Mouse (Mus musculus) midbrain, embryonic 15.5 days (tissue): ENCODE data around the gene Xirp1. TPM values are rescaled to one million over a fixed set of nuclear protein-coding genes. Genes with fewer than 3 reads are reported as not detected.

ENCODE experiments used
- ATAC-seq: fragments of 200-750 bp; cut with Nextera tagmentation; replicated peaks from 2 replicates; pipeline ENCODE4 v1.8.0; 2017; ENCODE audit warnings: moderate TSS enrichment
- H3K27ac ChIP-seq: fragments of 300-500 bp; sonication (generic); 2 replicates; pipeline ENCODE4 v1.5.1; 2015; ENCODE audit warnings: mild to moderate bottlenecking, inconsistent platforms
- H3K27me3 ChIP-seq: fragments of 300-500 bp; sonication (generic); replicated peaks from 2 replicates; pipeline ENCODE4 v1.6.1; 2015; ENCODE audit warnings: inconsistent platforms
- H3K36me3 ChIP-seq: fragments of 300-500 bp; sonication (generic); replicated peaks from 2 replicates; pipeline ENCODE4 v1.6.1; 2015; ENCODE audit warnings: inconsistent platforms
- H3K4me1 ChIP-seq: fragments of 300-500 bp; sonication (generic); 2 replicates; pipeline ENCODE4 v1.6.1; 2015; ENCODE audit warnings: inconsistent platforms
- H3K4me2 ChIP-seq: fragments of 300-500 bp; sonication (generic); 2 replicates; pipeline ENCODE4 v1.6.1; 2015; ENCODE audit warnings: inconsistent platforms, mild to moderate bottlenecking, moderate library complexity
- H3K4me3 ChIP-seq: fragments of 300-500 bp; sonication (generic); 2 replicates; pipeline ENCODE4 v1.5.1; 2015; ENCODE audit warnings: mild to moderate bottlenecking, inconsistent platforms
- H3K9ac ChIP-seq: fragments of 300-500 bp; sonication (generic); 2 replicates; pipeline ENCODE4 v1.6.1; 2015; ENCODE audit warnings: mild to moderate bottlenecking, inconsistent platforms
- H3K9me3 ChIP-seq: fragments of 300-500 bp; sonication (generic); 2 replicates; pipeline ENCODE4 v1.6.1; 2016; ENCODE audit warnings: inconsistent platforms
- WGBS: fragments of 180-500 bp; shearing (Covaris S2); methylation state at CpG from one replicate; pipeline ENCODE4 v1.1.7; 2015; ENCODE audit warnings: mixed read lengths; 5-methylcytosine and 5-hydroxymethylcytosine counted together
- polyA plus RNA-seq: library from polyadenylated mRNA; unstranded; fragments of >200 nt; fragmentation: Nextera tagmentation; extraction: Ambion mirVana; gene quantifications from 2 replicates; pipeline ENCODE4 v1.2.1, GENCODE M21; 2015

The Xirp1 gene
- polyA plus RNA-seq, 1 experiment from 2014 or later = not detected

DNA sequence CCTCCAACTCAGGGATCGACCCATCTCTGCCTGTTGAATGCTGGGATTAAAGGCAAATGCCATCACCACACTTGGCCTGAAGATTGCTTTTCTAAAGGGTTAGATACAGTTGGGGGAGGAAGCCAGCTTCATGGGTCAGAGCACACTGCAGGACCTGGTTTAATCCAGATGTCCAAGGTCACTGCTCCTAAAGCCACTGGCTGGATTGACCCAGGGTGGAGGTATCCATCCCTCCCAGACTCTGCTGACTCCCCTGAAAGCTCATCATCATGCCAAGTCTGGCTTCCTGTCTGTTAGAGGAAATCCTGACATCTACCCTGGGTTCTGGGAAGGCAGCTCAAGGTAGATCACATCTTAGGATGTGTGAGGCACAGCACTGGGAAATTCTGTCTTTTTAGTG, 24.6 kb downstream of the Xirp1 start:
- H3K4me3 ChIP-seq = no peak overlapping the region
- H3K27me3 ChIP-seq = no peaks in the 10 kb centered on the region; the same call in 1 of the 2 replicates
- no peak overlapping the region for H3K27ac ChIP-seq
- H3K9ac ChIP-seq = no peak overlapping the region
- H3K9me3 ChIP-seq = no peaks in the 10 kb centered on the region
- H3K4me2 ChIP-seq = no peak overlapping the region
- no peaks in the 10 kb centered on the region for H3K36me3 ChIP-seq
- peaks cover 6% of the 10 kb centered on the region; the same call in 1 of the 2 replicates for H3K4me1 ChIP-seq
- ATAC-seq = no peak
- 77% methylated on average over 1 of the region's 1 CpGs for WGBS

DNA sequence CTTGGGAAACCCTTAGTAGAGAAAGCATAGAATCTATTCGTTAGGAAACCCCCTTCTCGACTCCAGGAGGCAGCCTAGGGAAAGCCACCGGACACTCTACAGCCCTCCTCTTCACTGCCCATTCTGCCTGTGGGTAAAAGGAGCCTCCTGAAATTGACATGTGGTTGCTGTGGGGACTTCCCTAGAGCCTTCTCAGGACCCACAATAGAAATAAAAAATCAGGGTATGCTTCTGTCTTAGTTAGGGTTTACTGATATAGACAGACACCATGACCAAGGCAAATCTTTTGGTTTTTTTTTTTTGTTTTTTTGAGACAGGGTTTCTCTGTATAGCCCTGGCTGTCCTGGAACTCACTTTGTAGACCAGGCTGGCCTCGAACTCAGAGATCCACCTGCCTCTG, 27.3 kb downstream of the Xirp1 start:
- no peak overlapping the region for H3K9ac ChIP-seq
- no peak overlapping the region for H3K4me2 ChIP-seq
- H3K36me3 ChIP-seq = no peaks in the 10 kb centered on the region
- H3K27me3 ChIP-seq = no peaks in the 10 kb centered on the region
- WGBS = 84% methylated on average over 4 of the region's 4 CpGs
- H3K4me3 ChIP-seq = no peak overlapping the region
- H3K4me1 ChIP-seq = no peaks in the 10 kb centered on the region
- H3K9me3 ChIP-seq = no peaks in the 10 kb centered on the region
- no peak overlapping the region for H3K27ac ChIP-seq
- no peak for ATAC-seq

DNA sequence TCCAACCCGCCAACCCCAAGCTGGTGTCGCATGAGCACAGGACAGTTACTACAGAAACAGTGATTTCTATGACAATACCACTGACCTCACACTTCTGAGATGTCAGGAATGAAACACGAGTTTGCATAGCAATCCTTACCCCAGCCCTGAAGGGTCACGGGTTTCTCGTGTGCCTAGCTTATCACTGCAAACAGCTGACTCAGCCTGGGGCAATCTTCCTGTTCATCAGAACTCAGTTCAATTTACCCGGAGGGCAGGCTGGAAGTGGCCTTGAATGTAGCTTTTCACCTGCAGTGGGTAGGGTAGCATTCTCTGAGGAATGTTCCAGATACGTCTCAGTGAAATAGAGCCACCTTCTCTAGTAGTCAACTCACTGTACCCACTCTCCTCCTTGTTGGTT, 29.2 kb downstream of the Xirp1 start:
- Histone ChIP-seq H3K9ac (no peak overlapping the region), H3K36me3 (no peaks in the 10 kb centered on the region), H3K27ac (no peak overlapping the region), H3K4me1 (no peaks in the 10 kb centered on the region), H3K9me3 (no peaks in the 10 kb centered on the region), H3K4me2 (no peak overlapping the region), H3K27me3 (no peaks in the 10 kb centered on the region), H3K4me3 (no peak overlapping the region)
- WGBS = 83% methylated on average over 7 of the region's 7 CpGs
- ATAC-seq = no peak

DNA sequence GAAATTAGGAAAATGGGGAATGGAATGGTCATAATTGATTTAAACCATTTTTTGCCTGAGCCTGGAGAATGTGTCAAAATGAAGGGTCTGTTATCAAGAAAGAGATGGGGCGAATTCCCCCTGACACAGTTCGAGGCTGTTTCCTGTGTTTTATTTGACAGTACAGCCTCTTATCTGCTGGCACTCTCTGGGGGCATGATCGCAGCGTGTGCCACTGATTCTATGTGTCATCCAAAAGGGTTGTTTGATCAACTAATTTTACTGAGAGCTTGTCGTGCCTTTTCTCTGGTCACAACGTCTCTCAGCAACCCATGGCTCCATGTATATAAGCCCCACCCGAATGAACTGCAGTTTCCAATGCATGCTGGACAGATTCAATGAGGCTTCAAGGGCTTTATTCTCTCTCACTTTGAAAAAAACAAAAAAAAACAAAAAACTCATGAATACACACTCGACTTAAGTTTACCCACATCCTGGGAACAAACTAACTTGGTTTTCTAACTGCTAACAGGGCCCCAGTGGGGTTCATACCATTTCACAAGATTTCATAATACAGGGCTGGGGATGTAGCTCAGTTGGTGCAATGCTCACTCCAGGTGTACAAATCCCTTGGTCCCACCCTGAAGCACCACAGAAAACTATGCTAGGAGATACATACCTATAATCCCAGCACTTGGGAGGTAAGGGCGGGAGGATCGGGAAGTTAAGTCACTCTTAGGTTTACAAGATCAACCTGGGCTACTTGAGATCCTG, 30.1 kb downstream of the Xirp1 start:
- WGBS = 76% methylated on average over 10 of the region's 10 CpGs
- no peaks in the 10 kb centered on the region for H3K27me3 ChIP-seq
- H3K4me3 ChIP-seq = no peak overlapping the region
- no peak overlapping the region for H3K4me2 ChIP-seq
- no peaks in the 10 kb centered on the region for H3K4me1 ChIP-seq
- no peaks in the 10 kb centered on the region for H3K36me3 ChIP-seq
- ATAC-seq = no peak
- no peaks in the 10 kb centered on the region for H3K9me3 ChIP-seq
- no peak overlapping the region for H3K9ac ChIP-seq
- no peak overlapping the region for H3K27ac ChIP-seq

DNA sequence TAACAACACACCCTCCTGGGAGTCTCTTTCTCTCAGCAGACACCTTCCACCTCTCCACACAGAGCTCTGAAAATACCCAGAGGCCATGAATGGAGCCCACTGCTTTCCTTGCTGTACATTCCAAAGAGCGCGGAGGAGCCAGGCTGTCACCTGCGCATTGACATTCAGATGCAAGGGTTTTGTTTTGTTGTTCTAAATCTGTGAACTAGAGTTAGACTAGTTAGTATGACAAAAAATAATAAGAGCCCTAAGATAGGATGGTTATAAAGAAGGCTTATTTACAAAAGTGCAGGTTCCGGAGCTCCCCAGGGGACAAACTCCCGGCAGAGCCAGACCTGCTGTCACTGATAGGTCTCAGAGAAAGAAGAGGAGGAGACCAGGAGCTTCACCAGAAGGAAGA, 32.1 kb downstream of the Xirp1 start:
- no peak for ATAC-seq
- Histone ChIP-seq H3K4me2 (no peak overlapping the region), H3K4me3 (no peak overlapping the region), H3K36me3 (no peaks in the 10 kb centered on the region), H3K9me3 (no peaks in the 10 kb centered on the region), H3K9ac (no peak overlapping the region), H3K27ac (no peak overlapping the region), H3K4me1 (no peaks in the 10 kb centered on the region), H3K27me3 (no peaks in the 10 kb centered on the region)
- WGBS = 13% methylated on average over 5 of the region's 5 CpGs

DNA sequence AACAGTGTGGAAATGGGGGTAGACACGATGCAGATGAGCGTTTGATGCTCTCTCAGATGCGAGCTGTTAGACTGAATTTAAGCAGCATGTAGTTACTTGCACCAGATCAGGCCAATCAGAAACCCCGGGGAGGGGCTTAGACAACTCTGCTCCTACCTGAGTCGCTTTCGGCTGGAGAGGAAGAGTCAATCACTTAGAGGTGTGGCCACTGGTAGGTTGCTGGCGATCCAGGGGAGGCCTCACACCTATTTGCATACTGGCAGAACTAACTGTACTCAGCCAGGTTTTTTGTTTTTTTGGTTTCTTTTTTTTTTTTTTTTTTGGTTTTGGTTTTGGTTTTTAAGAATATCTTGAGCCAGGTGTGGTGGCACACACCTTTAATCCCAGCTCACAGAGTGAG, 35.1 kb downstream of the Xirp1 start:
- WGBS = 52% methylated on average over 7 of the region's 7 CpGs
- no peaks in the 10 kb centered on the region for H3K36me3 ChIP-seq
- peaks cover 2% of the 10 kb centered on the region for H3K4me1 ChIP-seq
- H3K9ac ChIP-seq = no peak overlapping the region
- no peak overlapping the region for H3K4me3 ChIP-seq
- H3K4me2 ChIP-seq = no peak overlapping the region
- no peaks in the 10 kb centered on the region for H3K9me3 ChIP-seq
- H3K27ac ChIP-seq = no peak overlapping the region
- ATAC-seq = no peak
- H3K27me3 ChIP-seq = peaks cover 17% of the 10 kb centered on the region

DNA sequence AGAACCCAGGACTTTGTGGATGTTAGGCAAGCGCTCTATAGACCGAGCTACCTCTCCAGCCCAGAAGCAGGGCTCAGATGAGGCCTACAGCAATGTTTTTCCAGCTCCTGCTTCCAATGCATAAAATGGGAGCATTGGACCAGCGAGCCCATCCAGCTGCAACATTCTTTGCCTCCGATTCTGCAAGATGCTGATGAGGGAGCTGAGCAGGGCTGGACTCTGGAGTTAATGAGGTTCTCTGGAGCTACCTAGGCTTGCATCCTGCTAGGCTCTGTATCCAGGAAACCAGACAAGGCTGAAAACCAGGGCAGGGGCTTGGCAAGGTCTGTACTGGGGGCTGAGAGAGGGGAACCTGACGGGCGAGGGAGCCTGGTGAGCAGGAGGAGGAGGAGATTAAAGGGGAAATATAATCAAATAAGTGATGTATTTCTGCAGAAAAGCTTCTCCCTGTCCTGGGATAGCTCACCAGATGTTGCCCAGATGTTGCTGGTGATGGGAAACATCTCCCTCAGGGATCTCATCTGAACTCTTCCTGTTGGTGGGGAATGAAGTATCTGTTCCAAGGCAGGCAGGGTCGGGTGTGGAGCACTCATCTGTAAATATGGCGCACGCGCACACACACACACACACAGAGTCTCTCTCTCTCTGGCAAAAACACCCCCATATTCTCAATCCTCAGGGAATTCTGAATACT, 37.4 kb downstream of the Xirp1 start:
- Histone ChIP-seq H3K27ac (no peak overlapping the region), H3K36me3 (no peaks in the 10 kb centered on the region), H3K4me3 (no peak overlapping the region), H3K4me1 (peaks cover 25% of the 10 kb centered on the region), H3K9me3 (no peaks in the 10 kb centered on the region), H3K27me3 (peaks cover 28% of the 10 kb centered on the region), H3K9ac (no peak overlapping the region), H3K4me2 (no peak overlapping the region)
- WGBS = 80% methylated on average over 10 of the region's 10 CpGs
- ATAC-seq = no peak

DNA sequence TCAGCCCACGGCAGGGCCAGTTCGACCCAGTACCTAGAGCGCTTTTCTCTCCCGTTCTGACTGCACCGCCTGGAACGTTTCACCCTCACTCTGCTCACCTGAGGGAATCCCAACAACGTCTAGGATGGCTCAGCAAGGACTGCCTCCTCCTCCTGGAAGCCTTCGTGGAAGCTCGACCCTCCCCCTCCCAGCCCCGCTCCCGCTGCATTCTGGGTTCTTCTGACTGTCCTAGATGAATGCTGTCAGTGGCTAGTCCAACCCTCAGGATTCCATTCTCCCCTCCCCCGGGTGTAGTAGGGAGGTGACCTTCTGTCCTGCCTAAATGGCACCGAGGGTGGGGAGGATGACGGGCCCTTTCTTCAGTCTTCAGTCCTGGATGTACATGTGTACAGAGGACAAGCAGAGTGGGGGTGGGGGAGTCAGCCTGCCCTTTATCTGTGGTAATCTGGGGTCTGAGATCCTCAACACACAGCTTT, 38.8 kb downstream of the Xirp1 start, which contains the start of gene Csrnp1:
TSS of gene Csrnp1 (minus strand) at position 123 of the 476 bp plus-strand sequence.
- Histone ChIP-seq H3K27me3 (peaks cover 28% of the 10 kb centered on the region), H3K27ac (no peak within 1 kb of the TSS), H3K36me3 (no peaks in the 10 kb centered on the region), H3K4me1 (peaks cover 31% of the 10 kb centered on the region), H3K4me2 (peak within 1 kb of the TSS; percentile 93), H3K9me3 (no peaks in the 10 kb centered on the region), H3K9ac (peak within 1 kb of the TSS; percentile 56), H3K4me3 (peak within 1 kb of the TSS; percentile 63)
- WGBS = 5% methylated on average over 14 of the region's 14 CpGs
- ATAC-seq = no peak

DNA sequence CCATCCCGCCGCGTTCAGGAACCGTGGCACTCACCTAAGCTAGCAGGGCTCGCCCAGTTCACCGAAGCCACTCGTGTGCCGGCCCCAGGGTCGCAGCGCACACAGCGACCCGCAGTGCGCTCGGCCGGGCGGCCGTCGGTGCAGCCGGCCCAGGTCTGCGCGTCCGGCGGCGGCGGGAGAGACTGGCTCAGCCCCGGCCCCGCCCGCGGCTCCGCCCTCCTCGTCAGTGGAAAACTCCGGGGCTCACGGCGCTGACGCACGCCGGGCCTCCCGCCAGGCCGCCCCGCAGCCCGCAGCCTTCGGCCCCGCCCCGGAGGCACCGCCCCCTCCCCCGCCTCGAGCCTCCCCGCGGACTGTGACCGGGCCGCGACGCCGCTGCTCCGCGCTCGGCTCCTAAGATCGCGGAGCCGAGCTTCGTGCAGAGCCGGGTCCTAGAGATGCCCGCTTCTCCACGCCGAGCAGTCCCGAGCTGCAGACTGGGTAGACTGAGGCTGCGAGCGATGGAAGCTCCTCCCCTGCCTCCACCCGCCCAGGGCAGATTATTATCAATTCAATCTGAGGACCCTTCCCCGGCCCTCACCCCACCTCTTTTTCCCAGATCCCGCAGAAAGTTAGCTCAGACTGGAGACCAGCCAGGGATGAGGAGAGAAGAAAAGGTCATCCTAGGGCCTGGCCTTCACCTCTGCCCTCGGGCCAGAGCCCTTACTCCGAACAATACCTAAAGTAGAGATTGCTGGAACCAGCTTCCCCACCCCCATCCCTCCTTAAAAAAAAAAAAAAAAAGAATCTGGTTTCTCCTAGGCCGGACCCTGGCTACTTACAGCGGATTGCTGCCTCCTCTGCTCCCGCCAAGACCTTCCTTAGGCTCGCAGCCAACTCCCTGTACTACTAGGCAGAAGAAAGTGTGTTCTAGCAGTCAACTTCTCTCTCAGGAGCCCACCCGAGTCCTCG, 39.5 kb downstream of the Xirp1 start:
- peak overlapping the region; percentile 63 for H3K4me3 ChIP-seq
- no peaks in the 10 kb centered on the region for H3K9me3 ChIP-seq
- peak overlapping the region; percentile 56 for H3K9ac ChIP-seq
- H3K36me3 ChIP-seq = no peaks in the 10 kb centered on the region
- H3K27ac ChIP-seq = no peak overlapping the region
- peaks cover 28% of the 10 kb centered on the region for H3K27me3 ChIP-seq
- WGBS = under 1% methylated on average over 73 of the region's 79 CpGs
- H3K4me2 ChIP-seq = peak overlapping the region; percentile 93
- ATAC-seq = peak; percentile 68
- peaks cover 31% of the 10 kb centered on the region for H3K4me1 ChIP-seq

DNA sequence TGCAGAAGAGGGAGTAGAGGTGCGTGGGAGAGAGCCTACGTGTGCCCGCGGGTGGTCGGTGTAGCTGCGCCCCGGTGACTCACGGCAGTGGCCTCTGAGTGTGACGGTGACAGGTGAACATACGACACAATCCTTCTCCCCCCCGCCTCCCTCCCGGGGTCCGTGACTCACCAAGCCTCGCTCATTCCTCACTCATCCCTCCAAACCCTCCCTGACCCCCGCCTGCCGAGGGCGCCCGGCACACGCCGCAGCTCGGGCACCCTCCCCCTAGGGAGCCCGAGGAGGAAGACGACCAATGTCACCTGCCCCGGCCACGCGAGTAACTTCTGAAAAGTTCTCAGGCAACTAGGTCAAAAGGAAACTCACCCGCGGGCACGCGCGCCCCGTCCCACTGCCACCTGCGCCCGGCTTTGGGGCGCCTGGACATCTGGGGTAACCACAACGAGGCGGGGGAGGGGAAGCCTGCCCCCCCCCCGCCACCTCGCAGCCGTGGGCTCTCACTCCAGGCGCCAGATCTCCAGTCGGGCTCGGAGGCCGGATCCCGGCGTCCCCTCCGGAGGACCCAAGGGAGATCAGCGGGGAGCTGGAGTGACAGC, 40.3 kb downstream of the Xirp1 start:
- 0% methylated on average over 48 of the region's 48 CpGs for WGBS
- H3K9me3 ChIP-seq = no peaks in the 10 kb centered on the region
- H3K4me2 ChIP-seq = peak overlapping the region; percentile 93
- peak overlapping the region; percentile 63 for H3K4me3 ChIP-seq
- peak overlapping the region; percentile 56 for H3K9ac ChIP-seq
- H3K4me1 ChIP-seq = peaks cover 31% of the 10 kb centered on the region
- peaks cover 28% of the 10 kb centered on the region for H3K27me3 ChIP-seq
- no peak for ATAC-seq
- no peaks in the 10 kb centered on the region for H3K36me3 ChIP-seq
- no peak overlapping the region for H3K27ac ChIP-seq

DNA sequence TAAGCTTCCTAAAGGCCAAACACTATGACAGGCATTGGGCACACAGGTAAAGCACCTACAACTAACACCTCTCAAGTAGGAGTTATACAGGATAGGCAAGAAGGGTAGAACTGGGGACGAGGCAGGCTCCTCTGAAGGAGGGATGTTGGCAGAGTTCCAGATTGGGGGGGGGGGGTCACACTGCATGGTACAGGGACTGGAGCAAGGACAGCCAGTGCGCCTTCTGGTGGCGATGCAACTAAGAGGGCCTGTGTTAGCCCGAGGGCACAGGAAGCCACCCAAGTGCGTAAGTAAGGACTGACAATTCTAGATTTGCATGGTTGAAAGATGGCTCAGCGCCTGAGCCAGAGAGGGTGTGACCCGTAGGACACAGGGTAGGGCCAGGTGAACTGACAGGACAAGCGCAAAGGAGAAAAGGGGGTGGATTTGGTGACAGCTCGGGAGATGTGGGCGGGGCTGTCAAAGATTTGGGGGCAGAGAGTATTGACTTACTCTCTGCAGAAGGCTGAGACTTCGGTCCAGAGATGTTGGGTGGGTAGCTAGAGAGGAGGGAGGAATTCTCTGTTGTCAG, 41.1 kb downstream of the Xirp1 start:
- peaks cover 31% of the 10 kb centered on the region for H3K4me1 ChIP-seq
- H3K27me3 ChIP-seq = peaks cover 28% of the 10 kb centered on the region
- H3K4me2 ChIP-seq = peak overlapping the region; percentile 93
- H3K36me3 ChIP-seq = no peaks in the 10 kb centered on the region
- peak overlapping the region; percentile 63; the same call in 1 of the 2 replicates for H3K4me3 ChIP-seq
- H3K9ac ChIP-seq = no peak overlapping the region
- no peak overlapping the region for H3K27ac ChIP-seq
- ATAC-seq = peak; percentile 44; the same call in 1 of the 2 replicates
- H3K9me3 ChIP-seq = no peaks in the 10 kb centered on the region
- 4% methylated on average over 11 of the region's 11 CpGs for WGBS
